Mouse (Mus musculus): Measurements from ENCODE around the gene Pprc1.

DNA sequence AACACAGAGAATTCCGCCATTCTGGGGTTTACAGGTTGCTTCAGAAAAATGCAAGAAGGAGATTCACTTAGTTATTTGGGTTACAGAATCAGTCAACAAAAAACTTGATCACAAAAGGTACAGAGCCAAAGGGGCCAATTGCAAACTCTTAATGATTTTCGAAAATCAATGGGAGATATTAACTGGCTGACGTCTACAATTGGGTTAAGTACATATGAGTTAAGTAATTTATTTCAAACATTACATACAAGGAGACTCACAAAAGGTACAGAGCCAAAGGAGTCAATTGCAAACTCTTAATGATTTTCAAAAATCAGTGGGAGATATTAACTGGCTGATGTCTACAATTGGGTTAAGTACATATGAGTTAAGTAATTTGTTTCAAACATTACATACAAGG lies 54.9 kb downstream of the Pprc1 start:
- TF ChIP-seq POLR2A (IDR thresholded peaks at IDR 0.05; ENCODE audit: control insufficient read depth, extremely low read depth, insufficient read depth, low read length, poor library complexity) = no peak
- no peak for TF ChIP-seq CTCF (IDR thresholded peaks at IDR 0.05; ENCODE audit: borderline replicate concordance, control insufficient read depth, extremely low read depth, insufficient read depth, low read length, poor library complexity)
